Mouse (Mus musculus) embryonic facial prominence, embryonic 10.5 days (tissue): Measurements from ENCODE around the gene Pex7. TPM values are rescaled to one million over a fixed set of nuclear protein-coding genes. Genes with fewer than 3 reads are reported as not detected.
A peak's percentile ranks its signal among the peaks of the same experiment; 100 is the strongest.

Experiments used
- DNase-seq: peaks from one replicate; pipeline ENCODE4 v3.0.0-alpha.2; 2017; ENCODE audit warnings: low spot score
- H3K27ac ChIP-seq: fragments of 300-500 bp; sonication (generic); replicated peaks from 2 replicates; pipeline ENCODE4 v1.5.1; 2016; ENCODE audit warnings: mild to moderate bottlenecking
- H3K27me3 ChIP-seq: fragments of 300-500 bp; sonication (generic); replicated peaks from 2 replicates; pipeline ENCODE4 v1.6.1; 2016; ENCODE audit warnings: low read depth, mild to moderate bottlenecking; ENCODE audit not compliant: poor library complexity, severe bottlenecking
- H3K36me3 ChIP-seq: fragments of 300-500 bp; sonication (generic); replicated peaks from 2 replicates; pipeline ENCODE4 v1.6.1; 2016; ENCODE audit warnings: mild to moderate bottlenecking, moderate library complexity
- H3K4me1 ChIP-seq: fragments of 300-500 bp; sonication (generic); 2 replicates; pipeline ENCODE4 v1.6.1; 2016
- H3K4me3 ChIP-seq: fragments of 300-500 bp; sonication (generic); 2 replicates; pipeline ENCODE4 v1.5.1; 2016; ENCODE audit warnings: mild to moderate bottlenecking, moderate library complexity
- H3K9me3 ChIP-seq: fragments of 300-500 bp; sonication (generic); 2 replicates; pipeline ENCODE4 v1.6.1; 2016; ENCODE audit warnings: mild to moderate bottlenecking
- WGBS: fragments of 180-500 bp; shearing (Covaris S2); methylation state at CpG from one replicate; pipeline ENCODE4 v1.1.7; 2016; 5-methylcytosine and 5-hydroxymethylcytosine counted together
- polyA plus RNA-seq: library from polyadenylated mRNA; unstranded; fragments of >200 nt; fragmentation: Nextera tagmentation; extraction: Ambion mirVana; gene quantifications from 2 replicates; pipeline ENCODE4 v1.2.1, GENCODE M21; 2016

Gene Pex7
- polyA plus RNA-seq, 1 experiment from 2014 or later, result 24.8 TPM

DNA sequence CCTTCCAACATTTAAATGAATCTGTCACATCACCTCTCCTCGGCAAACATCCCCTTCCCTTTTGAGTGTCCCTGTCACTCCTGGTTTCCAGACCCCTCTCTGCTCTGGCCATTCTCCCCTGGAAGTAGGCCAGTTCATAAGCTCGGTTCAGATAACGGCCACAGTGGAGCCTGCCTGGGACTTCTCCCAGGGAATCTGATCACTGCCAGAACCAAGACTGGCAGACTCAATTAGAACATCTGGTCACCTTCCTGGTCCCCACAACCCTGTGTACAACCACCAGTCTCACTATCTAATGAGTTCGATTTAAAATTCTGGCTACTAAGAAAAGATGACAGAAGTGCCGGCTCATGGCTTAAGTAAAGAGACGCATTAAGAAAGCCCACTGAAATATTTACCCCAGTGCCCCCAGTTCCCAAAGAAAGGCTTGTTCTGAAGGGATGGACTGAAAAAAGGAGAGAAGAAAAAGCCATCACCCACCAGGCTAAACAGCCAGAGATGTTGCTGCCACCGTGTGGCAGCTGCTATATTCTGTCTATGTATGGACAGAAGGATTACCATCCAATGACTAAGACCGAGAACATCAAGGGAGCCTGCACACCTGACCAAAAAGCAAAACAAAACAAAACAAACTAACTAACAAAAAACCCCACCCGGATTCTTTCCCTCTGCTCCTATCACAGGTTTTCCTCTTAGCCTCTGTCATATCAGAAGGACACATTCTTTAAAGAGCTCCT lies 95.9 kb downstream of the Pex7 start:
- Histone ChIP-seq H3K9me3 (no peaks in the 10 kb centered on the region), H3K36me3 (no peaks in the 10 kb centered on the region), H3K27ac (no peak overlapping the region), H3K27me3 (no peaks in the 10 kb centered on the region; the same call in 1 of the 2 replicates), H3K4me1 (peaks cover 8% of the 10 kb centered on the region), H3K4me3 (no peak overlapping the region)
- WGBS, result 65% methylated on average over 9 of the region's 9 CpGs
- peak; percentile 15 for DNase-seq

DNA sequence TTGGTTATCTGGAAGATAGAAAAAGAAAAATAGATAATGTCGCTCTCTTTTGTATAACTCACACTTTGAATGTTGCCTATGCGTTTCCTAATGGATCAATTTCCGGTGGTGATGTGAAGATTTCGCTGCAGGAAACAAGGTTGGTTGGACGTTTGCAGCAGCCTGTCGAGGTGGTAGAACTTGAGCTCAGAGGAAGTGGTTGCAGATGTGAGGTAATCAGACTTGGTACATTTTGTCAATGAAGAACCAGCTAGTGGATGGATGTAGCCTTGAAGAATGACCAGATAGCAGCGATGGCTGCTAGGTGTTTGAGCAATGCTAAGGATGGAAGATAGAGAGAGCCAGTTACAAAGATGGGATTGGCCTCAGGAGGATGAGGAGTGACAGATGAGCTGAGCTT lies 102.7 kb downstream of the Pex7 start:
- DNase-seq, result no peak
- Histone ChIP-seq H3K4me1 (no peaks in the 10 kb centered on the region), H3K27me3 (no peaks in the 10 kb centered on the region), H3K36me3 (no peaks in the 10 kb centered on the region), H3K27ac (no peak overlapping the region), H3K4me3 (no peak overlapping the region), H3K9me3 (no peaks in the 10 kb centered on the region)
- WGBS, result 84% methylated on average over 7 of the region's 7 CpGs

Other genes with a start within 250 kb of the Pex7 start
- gene Il20ra, start 195.1 kb downstream of the Pex7 start, polyA plus RNA-seq, result 0.14 TPM in 1 of 2 replicates, not detected in the other
- 0.39 and 0.71 TPM in 2 replicates for gene Slc35d3, start 56.2 kb downstream of the Pex7 start, polyA plus RNA-seq
- 0.86 and 1.4 TPM in 2 replicates for gene Map3k5, start 26.8 kb upstream of the Pex7 start, polyA plus RNA-seq
- gene Map7, start 240.8 kb upstream of the Pex7 start, polyA plus RNA-seq, result 6.6 and 8.1 TPM in 2 replicates